28 mouse cellular contexts compared by ENCODE assay signal in genomic region chr19:34293376-34293947, GRCm38 (mm10). TPM values are rescaled to one million over a fixed set of nuclear protein-coding genes. Genes with fewer than 3 reads are reported as not detected.
A peak's percentile ranks its signal among the peaks of the same experiment; 100 is the strongest.
DNase-seq lines count a peak whose midpoint lies in the region; ATAC-seq and TF ChIP-seq lines count a peak whose summit lies in the region.
"Had no signal": no experiment of that assay in that cellular context is flagged by ENCODE, and none has a peak within 500 bp of the region (broad histone marks: within the 10 kb centered on the region; RNA-seq: fewer than 3 reads in every experiment).

No protein-coding gene starts in this region.

- TF ChIP-seq POLR2A in CH12.LX (IDR thresholded peaks at IDR 0.05; ENCODE audit: low read depth, low read length), result no peak

- H3K4me1 ChIP-seq in liver, postnatal 0 days (ENCODE audit: insufficient read depth), result peaks cover 15% of the 10 kb centered on the region
- peaks cover 6% of the 10 kb centered on the region; the same call in 1 of the 2 replicates for H3K4me1 ChIP-seq in liver, embryonic 11.5 days (replicated peaks; ENCODE audit: control insufficient read depth, insufficient read depth, low read length)
- peaks cover 58% of the 10 kb centered on the region for H3K4me1 ChIP-seq in megakaryocyte, embryonic 14.5 days
- H3K4me1 ChIP-seq in CH12.LX (ENCODE audit: control insufficient read depth in 1 of 2, insufficient read depth in 2 of 2), result peaks cover 25 to 82% of the 10 kb centered on the region in 2 experiments
- H3K4me1 ChIP-seq: heart, embryonic 12.5 days had no signal

- no peaks in the 10 kb centered on the region for H3K27me3 ChIP-seq in liver, postnatal 0 days (ENCODE audit: insufficient read depth, low read length)
- no peaks in the 10 kb centered on the region for H3K27me3 ChIP-seq in liver, embryonic 11.5 days (replicated peaks; ENCODE audit: control insufficient read depth, insufficient read depth, low read length)
- no peaks in the 10 kb centered on the region for H3K27me3 ChIP-seq in megakaryocyte, embryonic 14.5 days (replicated peaks)
- H3K27me3 ChIP-seq in CH12.LX (replicated peaks), result no peaks in the 10 kb centered on the region
- H3K27me3 ChIP-seq: embryonic facial prominence, embryonic 15.5 days had no signal

- TF ChIP-seq EP300 in liver, postnatal 0 days (IDR thresholded peaks at IDR 0.05; ENCODE audit: low read depth), result peak; percentile 26; the same call in 1 of the 2 replicates
- no peak for TF ChIP-seq EP300 in CH12.LX (IDR thresholded peaks at IDR 0.05; ENCODE audit: low read length)

- WGBS in liver, postnatal 0 days (ENCODE audit: insufficient replicate concordance), result 61% methylated on average over 3 of the region's 3 CpGs
- 70% methylated on average over 3 of the region's 3 CpGs for WGBS in liver, embryonic 11.5 days

- no peak overlapping the region for H3K27ac ChIP-seq in gastrocnemius, adult 2 months
- peak overlapping the region; percentile 41; the same call in 1 of the 2 replicates for H3K27ac ChIP-seq in liver, postnatal 0 days (ENCODE audit: low read depth)
- no peak overlapping the region for H3K27ac ChIP-seq in liver, embryonic 11.5 days (ENCODE audit: low read depth, low read length)
- peak overlapping the region; percentile 68; the same call in 1 of the 2 replicates for H3K27ac ChIP-seq in CH12.LX (ENCODE audit: insufficient read depth, low read depth)
- H3K27ac ChIP-seq: embryonic facial prominence, embryonic 12.5 days; embryonic facial prominence, embryonic 15.5 days; heart, embryonic 15.5 days; hindbrain, embryonic 10.5 days; hindbrain, embryonic 13.5 days had no signal

- no peak overlapping the region for H3K9ac ChIP-seq in liver, postnatal 0 days (replicated peaks)
- H3K9ac ChIP-seq in liver, embryonic 11.5 days (ENCODE audit: low read depth, low read length), result no peak overlapping the region
- peak overlapping the region; percentile 100 for H3K9ac ChIP-seq in CH12.LX (ENCODE audit: insufficient read depth, low read depth)
- H3K9ac ChIP-seq: embryonic facial prominence, embryonic 12.5 days; embryonic facial prominence, embryonic 15.5 days; forebrain, postnatal 0 days; heart, embryonic 12.5 days; heart, embryonic 15.5 days; hindbrain, embryonic 13.5 days had no signal

- in situ Hi-C loops in CH12.LX (cut with MboI; ENCODE audit: low pct_ligation_motif_present, low pct_unique_long_range_greater_than_20kb, low sequenced_read_pairs), result no loop called here

- peak overlapping the region; percentile 78 for H3K4me3 ChIP-seq in gastrocnemius, adult 2 months
- H3K4me3 ChIP-seq in liver, postnatal 0 days (ENCODE audit: low read depth, low read length), result no peak overlapping the region
- no peak overlapping the region for H3K4me3 ChIP-seq in liver, embryonic 11.5 days (ENCODE audit: low read depth, low read length)
- H3K4me3 ChIP-seq in megakaryocyte, embryonic 14.5 days (replicated peaks), result peak overlapping the region; percentile 65
- H3K4me3 ChIP-seq in CH12.LX (replicated peaks in 1 of 3; ENCODE audit: low read depth in 2 of 3, low read length in 2 of 3, poor library complexity in 1 of 3), result peak overlapping the region; percentile 67 to 89 (median 73)
- H3K4me3 ChIP-seq: embryonic facial prominence, embryonic 12.5 days; embryonic facial prominence, embryonic 15.5 days; heart, embryonic 12.5 days; heart, embryonic 15.5 days; hindbrain, embryonic 10.5 days; hindbrain, embryonic 13.5 days had no signal

- intact Hi-C loops in gastrocnemius, adult 2 months (cut with DNase I), result no loop called here

- no peaks in the 10 kb centered on the region for H3K9me3 ChIP-seq in liver, postnatal 0 days (ENCODE audit: low read length)
- no peaks in the 10 kb centered on the region for H3K9me3 ChIP-seq in liver, embryonic 11.5 days (ENCODE audit: control insufficient read depth, low read length)
- no peaks in the 10 kb centered on the region for H3K9me3 ChIP-seq in megakaryocyte, embryonic 14.5 days
- no peaks in the 10 kb centered on the region for H3K9me3 ChIP-seq in CH12.LX (replicated peaks; ENCODE audit: low read length)
- H3K9me3 ChIP-seq: embryonic facial prominence, embryonic 12.5 days; embryonic facial prominence, embryonic 15.5 days; heart, embryonic 12.5 days; heart, embryonic 15.5 days; hindbrain, embryonic 10.5 days; hindbrain, embryonic 13.5 days had no signal

- TF ChIP-seq CTCF in gastrocnemius, adult 2 months (IDR thresholded peaks at IDR 0.05), result no peak
- TF ChIP-seq CTCF in liver, postnatal 0 days (IDR thresholded peaks at IDR 0.05; ENCODE audit: low read depth), result no peak
- no peak for TF ChIP-seq CTCF in CH12.LX (conservative IDR thresholded peaks at IDR 0.05 in 1 of 2, IDR thresholded peaks at IDR 0.05 in 1 of 2; ENCODE audit: low read depth in 2 of 2, low read length in 2 of 2)

- no peak for DNase-seq in gastrocnemius, adult 2 months
- no peak for DNase-seq in gastrocnemius, adult 8-10 months (ENCODE audit: low spot score in 2 of 2)
- DNase-seq in liver, postnatal 0 days, result no peak
- no peak for DNase-seq in liver, embryonic 11.5 days (ENCODE audit: low spot score)
- DNase-seq in CH12.LX (ENCODE audit: extremely low read depth), result no peak
- DNase-seq: adrenal gland, adult 2 months; adrenal gland, postnatal 14 days; cerebellum, adult 11 months; cerebellum, adult 2 months; cerebellum, adult 9-11 months; cerebellum, postnatal 25 days; forebrain, postnatal 0 days; gastrocnemius, postnatal 10 days; gastrocnemius, postnatal 36 days; heart, postnatal 10 days; heart, postnatal 36 days had no signal

- H3K36me3 ChIP-seq in liver, postnatal 0 days (replicated peaks; ENCODE audit: insufficient read depth, low read length), result no peaks in the 10 kb centered on the region
- no peaks in the 10 kb centered on the region for H3K36me3 ChIP-seq in liver, embryonic 11.5 days (ENCODE audit: control insufficient read depth, insufficient read depth, low read length)
- no peaks in the 10 kb centered on the region for H3K36me3 ChIP-seq in megakaryocyte, embryonic 14.5 days (replicated peaks; ENCODE audit: low read length)
- H3K36me3 ChIP-seq in CH12.LX (replicated peaks in 1 of 2; ENCODE audit: control insufficient read depth in 1 of 2, insufficient read depth in 1 of 2, low read length in 1 of 2), result peaks cover 6 to 11% of the 10 kb centered on the region in 2 experiments
- H3K36me3 ChIP-seq: embryonic facial prominence, embryonic 12.5 days; embryonic facial prominence, embryonic 15.5 days; heart, embryonic 12.5 days; heart, embryonic 15.5 days; hindbrain, embryonic 10.5 days; hindbrain, embryonic 13.5 days had no signal

- peak; percentile 67 for ATAC-seq in liver, postnatal 0 days
- ATAC-seq in liver, embryonic 11.5 days (replicated peaks; ENCODE audit: low FRiP score), result no peak
- ATAC-seq in megakaryocyte, adult 5-6 weeks (ENCODE audit: poor library complexity, severe bottlenecking), result no peak
- ATAC-seq: forebrain, embryonic 14.5 days; forebrain, postnatal 0 days; hindbrain, embryonic 16.5 days had no signal

- TF ChIP-seq RAD21 in CH12.LX (IDR thresholded peaks at IDR 0.05; ENCODE audit: low read depth, low read length), result no peak

- peaks cover 49% of the 10 kb centered on the region for H3K79me2 ChIP-seq in CH12.LX (replicated peaks; ENCODE audit: control insufficient read depth, extremely low read depth, insufficient read depth, poor library complexity, severe bottlenecking)

- dilution Hi-C loops in CH12.LX (cut with MboI; ENCODE audit: extremely low pct_ligation_motif_present, extremely low pct_unique_long_range_greater_than_20kb, low sequenced_read_pairs), result no loop called here

- H3K4me2 ChIP-seq in liver, postnatal 0 days (ENCODE audit: low read depth, low read length), result no peak overlapping the region
- no peak overlapping the region for H3K4me2 ChIP-seq in liver, embryonic 11.5 days
- H3K4me2 ChIP-seq in CH12.LX (ENCODE audit: insufficient read depth, low read depth, poor library complexity, severe bottlenecking), result peak overlapping the region; percentile 98
- H3K4me2 ChIP-seq: embryonic facial prominence, embryonic 12.5 days; embryonic facial prominence, embryonic 15.5 days; heart, embryonic 12.5 days; heart, embryonic 15.5 days; hindbrain, embryonic 13.5 days had no signal

TF ChIP-seq in CH12.LX, 34 proteins besides CTCF, POLR2A, EP300 and RAD21:
- TF ChIP-seq TCF12 (IDR thresholded peaks at IDR 0.05; ENCODE audit: low read depth, low read length) (no peak), CHD2 (IDR thresholded peaks at IDR 0.05; ENCODE audit: low read length) (peak; percentile 52; the same call in 1 of the 2 replicates)
TF ChIP-seq in CH12.LX: peak in this region for 1.

RNA-seq across cellular contexts. Expression of gene Fas, which starts 3.0 kb away (rescaled TPM):
- total RNA-seq in gastrocnemius, adult 2 months (2021), result 1 to 10 TPM; 4.0 to 5.8 TPM
- 1 to 10 TPM; 1.7 to 5.1 (median 4.2) TPM for total RNA-seq in gastrocnemius, adult 8-10 months (2022)
- 37.1 and 41.9 TPM in 2 replicates for polyA plus RNA-seq in liver, postnatal 0 days (2015; fragmentation: Nextera tagmentation; extraction: Ambion mirVana)
- polyA plus RNA-seq in liver, embryonic 11.5 days (2014; fragmentation: Nextera tagmentation; extraction: Ambion mirVana), result 1.2 and 1.6 TPM in 2 replicates
- polyA plus RNA-seq in megakaryocyte, embryonic 14.5 days (2012; ENCODE audit: insufficient read depth, low replicate concordance), result 0.47 TPM in 1 of 2 replicates, not detected in the other
- 20.5 and 37.5 TPM in 2 replicates for total RNA-seq in megakaryocyte, adult 5-6 weeks (2015)
- 25.1 and 29.8 TPM in 2 replicates for total RNA-seq in megakaryocyte, adult 5-6 weeks (2017)
- 22.4 and 38.3 TPM in 2 replicates for total RNA-seq in CH12.LX (2012; rRNA removed)
- total RNA-seq in CH12.LX (2014; rRNA removed), result 54.1 and 60.8 TPM in 2 replicates
- polyA plus RNA-seq in CH12.LX (2012; ENCODE audit: insufficient read length, low read depth), result 20.8 and 24.3 TPM in 2 replicates
- total RNA-seq: MEL had no signal

RNA-seq across cellular contexts. Expression of gene Acta2, which starts 38.1 kb away (rescaled TPM):
- total RNA-seq in gastrocnemius, adult 2 months (2021), result 10 to 100 TPM; 52.8 to 61.6 TPM
- total RNA-seq in gastrocnemius, adult 8-10 months (2022), result 10 to 100 TPM; 35.5 to 61.5 (median 44.4) TPM
- polyA plus RNA-seq in liver, postnatal 0 days (2015; fragmentation: Nextera tagmentation; extraction: Ambion mirVana), result 7.3 and 7.7 TPM in 2 replicates
- polyA plus RNA-seq in liver, embryonic 11.5 days (2014; fragmentation: Nextera tagmentation; extraction: Ambion mirVana), result 44.3 and 68.2 TPM in 2 replicates
- not detected in 2 replicates for polyA plus RNA-seq in megakaryocyte, embryonic 14.5 days (2012; ENCODE audit: insufficient read depth, low replicate concordance)
- 5.4 and 6.4 TPM in 2 replicates for total RNA-seq in megakaryocyte, adult 5-6 weeks (2015)
- total RNA-seq in megakaryocyte, adult 5-6 weeks (2017), result 3.7 and 4.7 TPM in 2 replicates
- total RNA-seq in CH12.LX (2012; rRNA removed), result not detected in 2 replicates
- total RNA-seq in CH12.LX (2014; rRNA removed), result 0.13 TPM in 1 of 2 replicates, not detected in the other
- polyA plus RNA-seq in CH12.LX (2012; ENCODE audit: insufficient read length, low read depth), result 0.31 and 0.52 TPM in 2 replicates
- total RNA-seq: common myeloid progenitor, adult 5-6 weeks; MEL had no signal

Comparison
In these comparisons a context has a peak if more than half of its experiments do, and no peak if none do; other contexts are left out.
1. H3K27ac ChIP-seq: peak in liver, postnatal 0 days (single experiment) and CH12.LX (single experiment); none in gastrocnemius, adult 2 months (single experiment) and liver, embryonic 11.5 days (single experiment).
2. H3K4me3 ChIP-seq: peak in gastrocnemius, adult 2 months (single experiment), megakaryocyte, embryonic 14.5 days (single experiment) and CH12.LX (3 of 3); none in liver, postnatal 0 days (single experiment) and liver, embryonic 11.5 days (single experiment).
3. RNA of gene Acta2, which starts 38.1 kb away (total RNA-seq): 52.8 to 61.6 TPM in gastrocnemius, adult 2 months and 35.5 to 61.5 TPM in gastrocnemius, adult 8-10 months; 3.7 to 6.4 TPM in megakaryocyte, adult 5-6 weeks and 0.13 TPM in CH12.LX; every median in the first group is over 4 times any median in the second.